Mouse (Mus musculus) heart, postnatal 0 days (tissue): ENCODE results near the gene Irgc1. TPM values are rescaled to one million over a fixed set of nuclear protein-coding genes. Genes with fewer than 3 reads are reported as not detected.

ENCODE experiments used
- ATAC-seq: fragments of 200-750 bp; cut with Nextera tagmentation; 2 replicates; pipeline ENCODE4 v1.8.0; 2017; ENCODE audit warnings: low read depth, moderate number of reproducible peaks, moderate library complexity; ENCODE audit not compliant: insufficient read depth
- DNase-seq: peaks from one replicate; pipeline ENCODE4 v3.0.0-alpha.2; 2016; ENCODE audit warnings: low spot score
- H3K27ac ChIP-seq: fragments of 300-500 bp; sonication (generic); 2 replicates; pipeline ENCODE4 v1.5.1; 2014; ENCODE audit warnings: low read depth, mild to moderate bottlenecking
- H3K27me3 ChIP-seq: fragments of 300-500 bp; sonication (generic); 2 replicates; pipeline ENCODE4 v1.6.1; 2014; ENCODE audit warnings: low read length, mixed read lengths; ENCODE audit not compliant: control insufficient read depth, insufficient read depth
- H3K36me3 ChIP-seq: fragments of 300-500 bp; sonication (generic); replicated peaks from 2 replicates; pipeline ENCODE4 v1.6.1; 2014; ENCODE audit warnings: low read length, mixed read lengths; ENCODE audit not compliant: control insufficient read depth, insufficient read depth
- H3K4me1 ChIP-seq: fragments of 300-500 bp; sonication (generic); 2 replicates; pipeline ENCODE4 v1.6.1; 2014; ENCODE audit warnings: antibody characterized with exemption; ENCODE audit not compliant: control insufficient read depth, insufficient read depth
- H3K4me2 ChIP-seq: fragments of 300-500 bp; sonication (generic); 2 replicates; pipeline ENCODE4 v1.6.1; 2014; ENCODE audit warnings: low read depth, mild to moderate bottlenecking, low read length, moderate library complexity
- H3K4me3 ChIP-seq: fragments of 300-500 bp; sonication (generic); 2 replicates; pipeline ENCODE4 v1.5.1; 2014; ENCODE audit warnings: low read depth, low read length
- H3K9ac ChIP-seq: fragments of 300-500 bp; sonication (generic); replicated peaks from 2 replicates; pipeline ENCODE4 v1.6.1; 2014; ENCODE audit warnings: low read depth, low read length, mixed read lengths
- H3K9me3 ChIP-seq: fragments of 300-500 bp; sonication (generic); replicated peaks from 2 replicates; pipeline ENCODE4 v1.6.1; 2016; ENCODE audit warnings: low read length; ENCODE audit not compliant: control insufficient read depth
- CTCF ChIP-seq: IDR thresholded peaks from 2 replicates; pipeline ENCODE4 v1.5.1; 2016; ENCODE audit warnings: antibody characterized with exemption, control low read depth, low read depth
- EP300 ChIP-seq: IDR thresholded peaks from 2 replicates; pipeline ENCODE4 v1.6.1; 2016; ENCODE audit warnings: antibody characterized with exemption, low read depth
- WGBS: fragments of 180-500 bp; shearing (Covaris S2); extraction: QIAGEN DNeasy Blood & Tissue Kit; methylation state at CpG from one replicate; pipeline ENCODE4 v1.1.7; 2014; 5-methylcytosine and 5-hydroxymethylcytosine counted together
- polyA plus RNA-seq: library from polyadenylated mRNA; unstranded; fragments of >200 nt; fragmentation: Nextera tagmentation; extraction: Ambion mirVana; gene quantifications from 2 replicates; pipeline ENCODE4 v1.2.1, GENCODE M21; 2015
- total RNA-seq: library from RNA; depleted of rRNA; stranded (reverse); fragments of >200 nt; gene quantifications from 2 replicates; pipeline ENCODE4 v1.2.3, GENCODE M21; 2014; ENCODE audit warnings: low replicate concordance

Gene Irgc1
- total and polyA plus RNA-seq, 2 experiments from 2014 or later = not detected

GRCm38 (mm10) chr7:24476856-24477255 lies 24.8 kb upstream of the Irgc1 start:
- 66% methylated on average over 7 of the region's 7 CpGs for WGBS
- TF ChIP-seq EP300 (no peak), CTCF (no peak)
- Histone ChIP-seq H3K4me3 (no peak overlapping the region), H3K9me3 (no peaks in the 10 kb centered on the region), H3K27ac (no peak overlapping the region), H3K36me3 (peaks cover 3% of the 10 kb centered on the region; the same call in 1 of the 2 replicates), H3K27me3 (peaks cover 17% of the 10 kb centered on the region), H3K4me2 (no peak overlapping the region), H3K4me1 (peaks cover 6% of the 10 kb centered on the region; the same call in 1 of the 2 replicates), H3K9ac (no peak overlapping the region)
- DNase-seq (no peak), ATAC-seq (no peak)

- Histone ChIP-seq H3K4me3 (no peak overlapping the region), H3K27ac (no peak overlapping the region), H3K36me3 (peaks cover 3% of the 10 kb centered on the region; the same call in 1 of the 2 replicates), H3K4me2 (no peak overlapping the region), H3K9ac (no peak overlapping the region), H3K27me3 (peaks cover 12% of the 10 kb centered on the region), H3K9me3 (no peaks in the 10 kb centered on the region), H3K4me1 (0 out of 2 replicates have a peak, but pooled peaks cover 2% of the 10 kb centered on the region)
- DNase-seq (no peak), ATAC-seq (no peak)
- TF ChIP-seq CTCF = no peak
- no peak for TF ChIP-seq EP300
- 77% methylated on average over 8 of the region's 8 CpGs for WGBS
Measured at GRCm38 (mm10) chr7:24476338-24476737, 24.2 kb upstream of the Irgc1 start.

- Histone ChIP-seq H3K4me1 (no peaks in the 10 kb centered on the region), H3K4me3 (no peak overlapping the region), H3K9ac (no peak overlapping the region), H3K27ac (no peak overlapping the region), H3K4me2 (no peak overlapping the region), H3K9me3 (no peaks in the 10 kb centered on the region), H3K27me3 (no peaks in the 10 kb centered on the region), H3K36me3 (peaks cover 3% of the 10 kb centered on the region; the same call in 1 of the 2 replicates)
- ATAC-seq (no peak), DNase-seq (no peak)
- 43% methylated on average over 21 of the region's 21 CpGs for WGBS
- TF ChIP-seq EP300 (no peak), CTCF (no peak; the same call in 1 of the 2 replicates)
Measured at GRCm38 (mm10) chr7:24474811-24475506, 22.9 kb upstream of the Irgc1 start.

GRCm38 (mm10) chr7:24473913-24474529 lies 21.9 kb upstream of the Irgc1 start:
- peaks cover 3% of the 10 kb centered on the region; the same call in 1 of the 2 replicates for H3K36me3 ChIP-seq
- no peak overlapping the region for H3K4me3 ChIP-seq
- H3K27ac ChIP-seq = no peak overlapping the region
- H3K4me1 ChIP-seq = no peaks in the 10 kb centered on the region
- H3K9ac ChIP-seq = no peak overlapping the region
- TF ChIP-seq CTCF (peak; percentile 91), EP300 (no peak)
- H3K4me2 ChIP-seq = no peak overlapping the region
- 50% methylated on average over 10 of the region's 10 CpGs for WGBS
- peak; percentile 37 for ATAC-seq
- no peak for DNase-seq
- H3K27me3 ChIP-seq = no peaks in the 10 kb centered on the region
- H3K9me3 ChIP-seq = no peaks in the 10 kb centered on the region

GRCm38 (mm10) chr7:24472937-24473336 lies 20.8 kb upstream of the Irgc1 start:
- Histone ChIP-seq H3K27ac (no peak overlapping the region), H3K4me2 (no peak overlapping the region), H3K27me3 (no peaks in the 10 kb centered on the region), H3K4me1 (no peaks in the 10 kb centered on the region), H3K36me3 (peaks cover 3% of the 10 kb centered on the region; the same call in 1 of the 2 replicates), H3K9ac (no peak overlapping the region), H3K4me3 (no peak overlapping the region), H3K9me3 (no peaks in the 10 kb centered on the region)
- TF ChIP-seq EP300 (no peak), CTCF (peak; percentile 52)
- 78% methylated on average over 7 of the region's 7 CpGs for whole genome bisulfite sequencing
- DNase-seq (no peak), ATAC-seq (no peak)
